Mouse (Mus musculus): ENCODE measurements around the gene Ddr1. TPM values are rescaled to one million over a fixed set of nuclear protein-coding genes. Genes with fewer than 3 reads are reported as not detected.

Gene Ddr1
- polyA plus RNA-seq, 1 experiment: not detected

DNA sequence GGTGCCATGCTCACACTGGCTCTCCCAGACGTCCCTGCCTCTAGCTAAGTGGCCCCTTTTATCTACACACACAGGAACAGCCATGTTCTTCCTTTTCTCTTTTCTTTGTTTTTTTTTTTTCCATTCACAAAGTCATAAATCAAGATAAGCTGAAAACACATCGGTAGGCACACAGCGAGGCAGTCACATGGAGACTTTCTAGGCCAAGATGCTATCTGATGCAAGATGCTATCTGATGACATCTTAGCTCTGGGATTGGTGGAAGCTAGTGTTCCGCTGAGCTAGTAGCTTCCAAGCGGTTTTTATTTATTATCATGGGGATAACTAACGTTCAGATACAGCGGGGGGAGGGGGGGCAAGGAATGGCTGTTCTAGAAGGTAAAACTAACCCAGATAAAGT, 22.6 kb upstream of the Ddr1 start:
- WGBS: 79% methylated on average over 7 of the region's 7 CpGs
- no peak overlapping the region for H3K27ac ChIP-seq (ENCODE audit: insufficient read depth, low read depth, low read length)
- TF ChIP-seq POLR2A (IDR thresholded peaks at IDR 0.05; ENCODE audit: insufficient read depth, low read depth, low read length) (no peak), CTCF (IDR thresholded peaks at IDR 0.05; ENCODE audit: insufficient read depth, low read depth, low read length) (no peak)

DNA sequence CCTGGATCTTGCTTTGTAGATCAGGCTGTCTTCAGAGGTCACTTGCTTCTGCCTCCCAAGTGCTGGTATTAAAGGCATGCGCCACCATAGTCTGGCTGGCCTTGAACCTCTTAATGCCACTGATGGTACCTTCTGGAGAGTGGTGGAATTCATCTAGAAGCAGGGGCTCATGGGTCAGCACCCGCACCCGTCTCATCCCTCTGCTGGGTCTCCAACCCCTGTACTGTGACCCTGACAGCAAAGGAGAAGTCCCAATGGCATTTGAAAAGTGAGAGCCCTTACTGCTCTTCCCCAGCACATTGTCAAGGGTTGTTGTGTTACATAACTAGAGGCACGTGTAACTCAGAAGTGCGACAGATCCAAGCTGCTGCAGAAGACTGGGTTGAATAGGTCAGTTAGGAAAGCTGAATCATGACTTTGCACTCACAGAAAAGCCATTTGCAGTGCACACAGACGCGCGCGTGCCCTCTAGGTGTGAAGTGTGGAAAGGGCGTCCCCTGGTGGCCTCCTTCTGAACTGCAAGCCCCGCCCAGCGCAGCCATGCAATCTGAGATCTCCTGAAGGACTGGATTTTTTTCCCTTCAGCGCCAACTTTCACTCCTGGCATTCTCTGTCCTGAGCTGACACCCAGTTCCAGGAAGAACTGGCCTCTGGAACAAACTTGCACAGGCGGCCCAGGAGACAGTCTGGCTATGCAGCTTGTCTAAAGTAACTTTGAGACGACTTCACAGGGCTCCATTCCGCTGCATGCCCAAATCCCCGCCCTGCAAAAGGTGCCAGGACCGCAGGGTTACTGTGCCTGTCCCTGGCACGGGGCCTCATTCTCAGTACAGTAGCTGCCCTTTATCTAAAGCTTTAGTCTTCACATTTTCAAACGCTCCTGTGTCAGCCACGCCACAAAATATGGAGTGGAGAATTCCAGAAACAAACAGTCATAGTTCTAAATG, 21.1 kb upstream of the Ddr1 start:
- TF ChIP-seq POLR2A (IDR thresholded peaks at IDR 0.05; ENCODE audit: insufficient read depth, low read depth, low read length) (no peak), CTCF (IDR thresholded peaks at IDR 0.05; ENCODE audit: insufficient read depth, low read depth, low read length) (peak; percentile 99)
- WGBS: 22% methylated on average over 21 of the region's 21 CpGs
- H3K4me1 ChIP-seq (ENCODE audit: control insufficient read depth, insufficient read depth, low read length): peaks cover 1% of the 10 kb centered on the region
- H3K4me3 ChIP-seq (ENCODE audit: insufficient read depth, low read depth, low read length): no peak overlapping the region
- H3K27ac ChIP-seq (ENCODE audit: insufficient read depth, low read depth, low read length): no peak overlapping the region

More for the DNA sequence above, 22.6 kb upstream of the Ddr1 start:
- H3K4me3 ChIP-seq (ENCODE audit: insufficient read depth, low read depth, low read length): no peak overlapping the region
- no peaks in the 10 kb centered on the region for H3K4me1 ChIP-seq (ENCODE audit: control insufficient read depth, insufficient read depth, low read length)

DNA sequence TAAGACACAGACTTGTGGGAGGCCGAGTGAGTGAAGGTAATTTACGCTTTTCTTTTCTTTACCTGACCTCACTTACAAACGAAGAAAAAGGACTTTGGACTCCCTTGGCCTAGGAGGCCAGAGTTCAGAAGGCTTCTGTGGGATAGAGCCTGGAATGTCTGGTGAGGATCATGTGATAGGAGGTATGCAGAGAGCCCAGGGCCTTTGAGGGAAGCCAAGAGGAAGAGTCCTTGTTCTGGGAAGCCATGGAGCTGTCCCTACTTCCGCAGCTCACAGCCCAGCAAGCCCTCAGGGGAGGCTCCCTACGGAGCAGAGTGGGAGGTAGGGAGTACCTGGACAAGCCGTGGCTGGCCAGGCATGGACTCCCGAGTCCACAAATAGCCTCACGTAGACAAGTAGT, 17.3 kb upstream of the Ddr1 start:
- peaks cover 8% of the 10 kb centered on the region for H3K4me1 ChIP-seq (ENCODE audit: control insufficient read depth, insufficient read depth, low read length)
- no peak overlapping the region for H3K4me3 ChIP-seq (ENCODE audit: insufficient read depth, low read depth, low read length)
- no peak overlapping the region for H3K27ac ChIP-seq (ENCODE audit: insufficient read depth, low read depth, low read length)
- 85% methylated on average over 8 of the region's 8 CpGs for WGBS
- TF ChIP-seq POLR2A (IDR thresholded peaks at IDR 0.05; ENCODE audit: insufficient read depth, low read depth, low read length) (no peak), CTCF (IDR thresholded peaks at IDR 0.05; ENCODE audit: insufficient read depth, low read depth, low read length) (no peak)

DNA sequence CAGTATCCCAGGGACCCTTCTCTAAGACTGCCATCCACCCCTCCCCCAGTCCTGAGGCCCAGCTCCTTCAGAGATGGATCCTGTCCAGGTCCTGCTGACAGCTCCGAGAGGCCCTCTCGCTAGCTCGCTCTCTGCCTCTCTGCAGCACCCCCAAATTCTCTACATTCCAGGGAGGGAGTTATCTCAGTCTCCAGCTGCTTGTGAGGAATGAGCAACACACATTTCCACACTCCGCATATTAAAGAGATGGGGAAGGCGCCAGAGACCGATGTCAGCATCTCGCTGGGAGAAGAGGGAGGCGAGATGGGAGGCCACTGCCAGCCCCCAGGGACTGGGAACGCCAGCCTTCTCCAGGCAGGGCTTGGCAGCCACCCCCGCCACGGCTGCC, 15.9 kb upstream of the Ddr1 start:
- no peak overlapping the region for H3K4me3 ChIP-seq (ENCODE audit: insufficient read depth, low read depth, low read length)
- H3K27ac ChIP-seq (ENCODE audit: insufficient read depth, low read depth, low read length): no peak overlapping the region
- WGBS: 10% methylated on average over 11 of the region's 11 CpGs
- peaks cover 8% of the 10 kb centered on the region for H3K4me1 ChIP-seq (ENCODE audit: control insufficient read depth, insufficient read depth, low read length)
- TF ChIP-seq POLR2A (IDR thresholded peaks at IDR 0.05; ENCODE audit: insufficient read depth, low read depth, low read length) (no peak), CTCF (IDR thresholded peaks at IDR 0.05; ENCODE audit: insufficient read depth, low read depth, low read length) (no peak)

DNA sequence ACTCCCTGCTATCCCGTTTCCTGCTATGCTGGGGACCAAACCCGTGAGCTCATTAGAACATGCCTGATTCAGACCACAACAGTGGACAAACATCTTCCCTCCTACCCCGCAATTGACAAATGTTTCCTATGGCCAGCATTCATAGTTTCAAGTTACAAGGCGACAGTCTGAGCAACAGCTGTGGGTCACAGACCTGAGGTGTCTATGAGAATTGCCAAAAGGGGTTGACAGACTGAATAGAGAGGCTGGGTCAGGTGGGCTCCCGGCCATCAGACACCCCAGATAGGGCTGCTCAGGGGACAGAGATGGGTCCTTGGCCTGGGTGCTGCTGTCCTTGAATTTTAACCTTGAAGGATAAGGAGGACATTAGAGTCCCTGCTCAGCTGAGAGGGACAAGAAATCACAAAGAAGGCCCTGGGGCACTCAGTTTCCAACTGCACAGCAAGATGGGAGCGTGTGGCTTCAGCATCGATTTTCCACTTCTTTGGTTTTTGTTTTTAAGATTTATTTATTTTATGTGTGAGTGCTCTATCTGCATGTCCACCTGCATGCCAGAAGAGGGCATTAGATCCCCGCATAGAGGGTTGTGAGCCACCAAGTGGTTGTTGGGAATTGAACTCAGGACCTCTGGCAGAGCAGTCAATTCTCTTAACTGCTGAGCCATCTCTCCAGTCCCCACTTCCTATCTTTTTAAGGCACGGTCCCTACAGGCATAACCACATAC, 15.4 kb upstream of the Ddr1 start:
- Histone ChIP-seq H3K27ac (ENCODE audit: insufficient read depth, low read depth, low read length) (no peak overlapping the region), H3K4me3 (ENCODE audit: insufficient read depth, low read depth, low read length) (no peak overlapping the region), H3K4me1 (ENCODE audit: control insufficient read depth, insufficient read depth, low read length) (peaks cover 8% of the 10 kb centered on the region)
- WGBS: 72% methylated on average over 9 of the region's 9 CpGs
- no peak for TF ChIP-seq POLR2A (IDR thresholded peaks at IDR 0.05; ENCODE audit: insufficient read depth, low read depth, low read length)
- no peak for TF ChIP-seq CTCF (IDR thresholded peaks at IDR 0.05; ENCODE audit: insufficient read depth, low read depth, low read length)

DNA sequence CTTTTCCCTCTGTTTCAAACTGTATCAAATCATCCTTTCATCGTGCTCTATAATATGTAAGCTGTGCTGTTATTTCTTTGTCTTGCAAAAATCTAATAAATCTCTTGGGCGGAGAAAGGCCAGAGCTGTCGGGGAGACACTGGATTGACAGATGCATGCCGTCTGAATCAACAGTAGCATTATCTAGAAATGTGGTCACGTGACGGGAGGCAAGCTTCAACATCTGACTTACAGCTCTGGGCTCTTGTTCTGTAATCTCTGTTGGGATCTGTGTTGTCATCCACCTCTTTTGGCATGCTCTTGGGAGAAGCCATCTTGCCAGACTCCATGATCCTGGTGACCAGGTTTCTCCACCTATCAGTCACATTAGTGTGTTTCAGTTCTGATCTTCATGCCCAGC, 12.7 kb upstream of the Ddr1 start:
- WGBS: 90% methylated on average over 6 of the region's 6 CpGs
- no peak overlapping the region for H3K4me3 ChIP-seq (ENCODE audit: insufficient read depth, low read depth, low read length)
- peaks cover 8% of the 10 kb centered on the region for H3K4me1 ChIP-seq (ENCODE audit: control insufficient read depth, insufficient read depth, low read length)
- TF ChIP-seq CTCF (IDR thresholded peaks at IDR 0.05; ENCODE audit: insufficient read depth, low read depth, low read length): no peak
- TF ChIP-seq POLR2A (IDR thresholded peaks at IDR 0.05; ENCODE audit: insufficient read depth, low read depth, low read length): no peak
- H3K27ac ChIP-seq (ENCODE audit: insufficient read depth, low read depth, low read length): no peak overlapping the region

DNA sequence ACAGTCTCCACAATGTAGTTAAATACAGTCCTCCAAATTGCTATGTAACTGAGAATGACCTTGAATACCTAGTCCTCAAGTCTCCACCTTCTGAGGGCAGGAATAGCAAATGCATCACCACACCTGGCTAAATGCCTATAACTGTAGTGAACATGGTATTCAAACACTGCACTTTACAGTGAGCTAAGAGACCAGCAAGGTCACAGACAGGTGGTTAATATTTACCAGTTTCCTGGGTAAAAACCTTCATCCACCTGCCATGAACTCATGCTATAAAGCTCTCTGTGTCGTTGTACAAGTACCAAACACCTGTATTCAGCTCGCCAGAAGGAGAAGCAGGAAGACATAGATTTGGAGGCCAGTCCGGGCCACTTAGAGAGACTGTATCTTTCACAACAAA, 11.7 kb upstream of the Ddr1 start:
- no peak for TF ChIP-seq POLR2A (IDR thresholded peaks at IDR 0.05; ENCODE audit: insufficient read depth, low read depth, low read length)
- TF ChIP-seq CTCF (IDR thresholded peaks at IDR 0.05; ENCODE audit: insufficient read depth, low read depth, low read length): no peak
- 94% methylated on average over 3 of the region's 3 CpGs for WGBS

DNA sequence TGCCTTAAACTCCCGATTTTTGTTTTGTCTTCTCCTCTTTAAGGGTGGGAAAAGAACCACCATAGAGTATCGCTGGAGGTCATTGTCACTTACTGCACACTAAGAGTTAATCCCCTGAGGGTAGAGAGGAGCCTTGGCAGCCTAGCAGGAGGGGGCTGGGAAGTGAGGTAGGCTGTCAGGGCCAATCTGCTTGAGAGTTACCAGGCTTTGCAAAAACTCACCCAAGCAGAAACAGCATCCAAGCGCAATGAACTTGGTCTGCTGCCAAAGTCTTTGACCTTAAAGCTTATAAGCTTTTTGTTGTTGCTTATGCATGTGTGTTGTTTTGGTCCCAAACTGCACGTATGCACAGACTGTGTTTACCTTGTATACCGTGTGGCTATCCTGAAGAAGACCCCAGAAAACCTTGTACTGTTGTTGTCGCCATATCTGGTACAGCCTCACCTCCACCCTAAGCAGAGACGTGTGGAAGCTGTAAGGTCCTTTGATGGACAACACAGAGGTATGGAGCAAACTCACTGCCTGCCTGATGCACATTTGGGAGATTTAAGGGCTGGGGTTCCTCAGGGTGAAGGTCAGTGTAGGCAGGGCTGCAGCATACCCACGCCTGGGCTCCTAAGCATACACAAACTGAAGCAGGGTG, 6.4 kb upstream of the Ddr1 start:
- Histone ChIP-seq H3K27ac (ENCODE audit: insufficient read depth, low read depth, low read length) (no peak overlapping the region), H3K4me3 (ENCODE audit: insufficient read depth, low read depth, low read length) (no peak overlapping the region)
- TF ChIP-seq POLR2A (IDR thresholded peaks at IDR 0.05; ENCODE audit: insufficient read depth, low read depth, low read length): no peak
- no peak for TF ChIP-seq CTCF (IDR thresholded peaks at IDR 0.05; ENCODE audit: insufficient read depth, low read depth, low read length)

More for the DNA sequence above, 11.7 kb upstream of the Ddr1 start:
- no peak overlapping the region for H3K4me3 ChIP-seq (ENCODE audit: insufficient read depth, low read depth, low read length)
- H3K4me1 ChIP-seq (ENCODE audit: control insufficient read depth, insufficient read depth, low read length): peaks cover 9% of the 10 kb centered on the region
- no peak overlapping the region for H3K27ac ChIP-seq (ENCODE audit: insufficient read depth, low read depth, low read length)

More for the DNA sequence above, 6.4 kb upstream of the Ddr1 start:
- WGBS: 37% methylated on average over 8 of the region's 8 CpGs
- peaks cover 4% of the 10 kb centered on the region for H3K4me1 ChIP-seq (ENCODE audit: control insufficient read depth, insufficient read depth, low read length)

Measured in olfactory bulb, adult 2 months (tissue).